Mouse (Mus musculus) ovary, adult 18-20 months (tissue): ENCODE measurements around the gene Olig2.
"Not testable (repeated sequence)": the region's sequence is repeated elsewhere in the genome, so short reads cannot be mapped to it uniquely, and the experiment has no call there.

Experiments used
- DNase-seq: peaks from one replicate; pipeline ENCODE4 v3.0.0; 2022; ENCODE audit warnings: low spot score, mixed read lengths

The Olig2 gene

GRCm38 (mm10) chr16:91226883-91227759 lies 1.9 kb downstream of the Olig2 start:
- DNase-seq: no peak

GRCm38 (mm10) chr16:91227760-91228043 lies 2.4 kb downstream of the Olig2 start:
- DNase-seq: no peak

GRCm38 (mm10) chr16:91228238-91229071 lies 3.2 kb downstream of the Olig2 start:
- no peak for DNase-seq

GRCm38 (mm10) chr16:91229072-91229348 lies 3.8 kb downstream of the Olig2 start:
- no peak for DNase-seq

- no peak for DNase-seq
Measured at GRCm38 (mm10) chr16:91229643-91230042, 4.4 kb downstream of the Olig2 start.

- no peak for DNase-seq
Measured at GRCm38 (mm10) chr16:91231781-91232469, 6.7 kb downstream of the Olig2 start.

GRCm38 (mm10) chr16:91232470-91233240 lies 7.4 kb downstream of the Olig2 start:
- no peak for DNase-seq

- DNase-seq: no peak
Measured at GRCm38 (mm10) chr16:91233241-91233944, 8.1 kb downstream of the Olig2 start.

- no peak for DNase-seq
Measured at GRCm38 (mm10) chr16:91239024-91239423, 13.8 kb downstream of the Olig2 start.

GRCm38 (mm10) chr16:91246292-91246691 lies 21.0 kb downstream of the Olig2 start:
- DNase-seq: no peak

- not testable (repeated sequence) for DNase-seq
Measured at GRCm38 (mm10) chr16:91255419-91256164, 30.3 kb downstream of the Olig2 start.

- no peak for DNase-seq
Measured at GRCm38 (mm10) chr16:91258956-91259355, 33.7 kb downstream of the Olig2 start.

- no peak for DNase-seq
Measured at GRCm38 (mm10) chr16:91260861-91261260, 35.6 kb downstream of the Olig2 start.

- no peak for DNase-seq
Measured at GRCm38 (mm10) chr16:91262467-91263220, 37.4 kb downstream of the Olig2 start.

GRCm38 (mm10) chr16:91265972-91266371 lies 40.7 kb downstream of the Olig2 start:
- DNase-seq: no peak

GRCm38 (mm10) chr16:91268724-91269452 lies 43.6 kb downstream of the Olig2 start:
- no peak for DNase-seq

GRCm38 (mm10) chr16:91269468-91270211 lies 44.4 kb downstream of the Olig2 start, which contains the start of gene Olig1:
Olig1 (plus strand) TSS chr16:91269772.
- peak; percentile 16 for DNase-seq

GRCm38 (mm10) chr16:91270212-91270971 lies 45.1 kb downstream of the Olig2 start:
- DNase-seq: no peak
